In the genomic region with DNA sequence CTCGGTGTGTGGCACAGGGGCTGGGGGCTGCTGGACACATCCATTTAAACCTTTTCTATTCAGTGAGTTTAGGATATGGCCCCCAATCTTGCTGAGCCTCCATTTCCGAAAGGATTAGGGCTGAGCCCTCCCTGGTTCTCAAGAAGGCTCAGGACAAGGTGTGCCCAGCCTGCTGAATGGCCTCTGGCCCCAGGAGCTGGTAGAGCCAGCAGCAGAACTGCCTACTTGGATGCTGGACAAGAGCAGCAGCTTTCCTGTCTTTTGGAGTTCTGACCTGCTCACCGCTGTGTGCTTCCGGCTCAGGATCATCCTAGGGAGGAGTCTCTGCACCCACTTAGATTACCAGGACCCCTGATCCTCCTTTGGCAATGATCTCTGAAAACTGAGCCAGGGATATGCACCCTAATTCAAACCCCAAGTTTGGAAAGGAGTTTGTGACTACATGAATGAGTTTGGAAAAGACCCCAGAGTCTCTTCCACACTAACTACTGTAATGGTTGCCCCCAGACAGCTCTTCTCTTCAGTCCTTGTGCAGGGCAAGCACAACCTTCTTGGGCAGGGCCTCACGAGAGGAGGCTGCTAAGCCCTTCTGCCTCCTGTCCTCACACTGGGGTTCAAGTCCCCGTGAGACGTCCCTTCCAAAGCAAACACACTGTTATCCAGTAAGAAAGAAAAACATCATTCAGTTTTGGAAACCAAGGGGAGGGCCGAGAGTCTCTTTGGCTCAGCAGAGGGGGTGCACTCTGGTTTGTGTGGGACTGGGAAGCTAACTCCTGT, we compare ENCODE assay signal across 10 mouse cellular contexts. TPM values are rescaled to one million over a fixed set of nuclear protein-coding genes. Genes with fewer than 3 reads are reported as not detected.
DNase-seq lines count a peak whose midpoint lies in the region; ATAC-seq lines count a peak whose summit lies in the region.
"Had no signal": no experiment of that assay in that cellular context is flagged by ENCODE, and none has a peak within 500 bp of the region (broad histone marks: within the 10 kb centered on the region; RNA-seq: fewer than 3 reads in every experiment).

No protein-coding gene starts in this region.

- no peak overlapping the region for H3K9ac ChIP-seq in kidney, embryonic 14.5 days (ENCODE audit: low read depth, low read length)

- no peak for DNase-seq in kidney, postnatal 14 days
- no peak for DNase-seq in embryonic facial prominence, embryonic 10.5 days (ENCODE audit: low spot score)
- no peak for DNase-seq in heart, embryonic 10.5 days (ENCODE audit: low spot score)
- peak; percentile 53 for DNase-seq in liver
- no peak for DNase-seq in adrenal gland, adult 8-10 months
- DNase-seq in embryo, embryonic 10 days (ENCODE audit: low spot score), result no peak
- no peak for DNase-seq in cerebellum, postnatal 14 days
- DNase-seq: thymus, adult 18-20 months had no signal

- ATAC-seq in kidney, embryonic 14.5 days (ENCODE audit: low FRiP score, low TSS enrichment), result no peak

- H3K4me3 ChIP-seq in kidney, embryonic 14.5 days (ENCODE audit: low read length), result no peak overlapping the region
- peak overlapping the region; percentile 36 for H3K4me3 ChIP-seq in embryonic facial prominence, embryonic 10.5 days
- peak overlapping the region; percentile 51 for H3K4me3 ChIP-seq in heart, embryonic 10.5 days

- H3K4me2 ChIP-seq in kidney, embryonic 14.5 days (replicated peaks; ENCODE audit: low read depth, low read length), result peak overlapping the region; percentile 21; the same call in 1 of the 2 replicates
- H3K4me2 ChIP-seq: hindbrain, embryonic 14.5 days had no signal

- WGBS in kidney, embryonic 14.5 days, result 56% methylated on average over 8 of the region's 8 CpGs
- 76% methylated on average over 8 of the region's 8 CpGs for WGBS in embryonic facial prominence, embryonic 10.5 days
- WGBS in heart, embryonic 10.5 days, result 63% methylated on average over 8 of the region's 8 CpGs

- H3K9me3 ChIP-seq in kidney, embryonic 14.5 days (ENCODE audit: control insufficient read depth, low read length), result no peaks in the 10 kb centered on the region
- H3K9me3 ChIP-seq in embryonic facial prominence, embryonic 10.5 days, result no peaks in the 10 kb centered on the region
- no peaks in the 10 kb centered on the region for H3K9me3 ChIP-seq in heart, embryonic 10.5 days

- no peaks in the 10 kb centered on the region for H3K27me3 ChIP-seq in kidney, embryonic 14.5 days (ENCODE audit: control insufficient read depth, insufficient read depth, low read length)
- no peaks in the 10 kb centered on the region for H3K27me3 ChIP-seq in embryonic facial prominence, embryonic 10.5 days (replicated peaks; ENCODE audit: low read depth, poor library complexity, severe bottlenecking)
- no peaks in the 10 kb centered on the region for H3K27me3 ChIP-seq in heart, embryonic 10.5 days (ENCODE audit: insufficient read depth, poor library complexity, severe bottlenecking)

- peaks cover 66% of the 10 kb centered on the region for H3K4me1 ChIP-seq in kidney, embryonic 14.5 days (ENCODE audit: control insufficient read depth, insufficient read depth, low read length)
- peaks cover 68% of the 10 kb centered on the region for H3K4me1 ChIP-seq in embryonic facial prominence, embryonic 10.5 days
- H3K4me1 ChIP-seq in heart, embryonic 10.5 days, result peaks cover 79% of the 10 kb centered on the region

- peaks cover 6% of the 10 kb centered on the region; the same call in 1 of the 2 replicates for H3K36me3 ChIP-seq in kidney, embryonic 14.5 days (ENCODE audit: control insufficient read depth, insufficient read depth, low read length)
- peaks cover 32% of the 10 kb centered on the region for H3K36me3 ChIP-seq in embryonic facial prominence, embryonic 10.5 days (replicated peaks)
- H3K36me3 ChIP-seq in heart, embryonic 10.5 days, result peaks cover 17% of the 10 kb centered on the region

- H3K27ac ChIP-seq in kidney, embryonic 14.5 days (ENCODE audit: low read depth, low read length), result no peak overlapping the region; the same call in 1 of the 2 replicates
- H3K27ac ChIP-seq in embryonic facial prominence, embryonic 10.5 days (replicated peaks), result peak overlapping the region; percentile 59
- peak overlapping the region; percentile 92 for H3K27ac ChIP-seq in heart, embryonic 10.5 days
- H3K27ac ChIP-seq: hindbrain, embryonic 14.5 days had no signal

RNA-seq across cellular contexts. Expression of a gene that starts 1.0 kb away (rescaled TPM):
- 2.3 and 2.9 TPM in 2 replicates for polyA plus RNA-seq in kidney, embryonic 14.5 days (2014; fragmentation: Nextera tagmentation; extraction: Ambion mirVana)
- 1.5 and 1.8 TPM in 2 replicates for polyA plus RNA-seq in embryonic facial prominence, embryonic 10.5 days (2016; fragmentation: Nextera tagmentation; extraction: Ambion mirVana)
- 13.7 and 17.9 TPM in 2 replicates for polyA plus RNA-seq in heart, embryonic 10.5 days (2016; fragmentation: Nextera tagmentation; extraction: Ambion mirVana)
- total RNA-seq in adrenal gland, adult 8-10 months (2022), result under 1 TPM; 0.29 to 0.65 (median 0.42) TPM

RNA-seq across cellular contexts. Expression of a gene that starts 11.1 kb away (rescaled TPM):
- 9.4 and 9.6 TPM in 2 replicates for polyA plus RNA-seq in kidney, embryonic 14.5 days (2014; fragmentation: Nextera tagmentation; extraction: Ambion mirVana)
- polyA plus RNA-seq in embryonic facial prominence, embryonic 10.5 days (2016; fragmentation: Nextera tagmentation; extraction: Ambion mirVana), result 1.1 and 1.6 TPM in 2 replicates
- 1.6 and 1.7 TPM in 2 replicates for polyA plus RNA-seq in heart, embryonic 10.5 days (2016; fragmentation: Nextera tagmentation; extraction: Ambion mirVana)
- not detected for total RNA-seq in adrenal gland, adult 8-10 months (2022)
- polyA plus RNA-seq: hindbrain, embryonic 14.5 days had no signal

RNA-seq across cellular contexts. Expression of a gene that starts 32.3 kb away (rescaled TPM):
- 41.4 and 48.1 TPM in 2 replicates for polyA plus RNA-seq in kidney, embryonic 14.5 days (2014; fragmentation: Nextera tagmentation; extraction: Ambion mirVana)
- polyA plus RNA-seq in embryonic facial prominence, embryonic 10.5 days (2016; fragmentation: Nextera tagmentation; extraction: Ambion mirVana), result 48.4 and 50.8 TPM in 2 replicates
- 29.4 and 35.8 TPM in 2 replicates for polyA plus RNA-seq in heart, embryonic 10.5 days (2016; fragmentation: Nextera tagmentation; extraction: Ambion mirVana)
- 10 to 100 TPM; 46.2 to 53.7 (median 48.3) TPM for total RNA-seq in adrenal gland, adult 8-10 months (2022)

RNA-seq across cellular contexts. Expression of a gene that starts 32.5 kb away (rescaled TPM):
- polyA plus RNA-seq in kidney, embryonic 14.5 days (2014; fragmentation: Nextera tagmentation; extraction: Ambion mirVana), result 13.0 and 19.1 TPM in 2 replicates
- 27.9 and 30.7 TPM in 2 replicates for polyA plus RNA-seq in embryonic facial prominence, embryonic 10.5 days (2016; fragmentation: Nextera tagmentation; extraction: Ambion mirVana)
- 20.4 and 22.3 TPM in 2 replicates for polyA plus RNA-seq in heart, embryonic 10.5 days (2016; fragmentation: Nextera tagmentation; extraction: Ambion mirVana)
- total RNA-seq in adrenal gland, adult 8-10 months (2022), result 10 to 100 TPM; 24.7 to 40.4 (median 36.6) TPM

RNA-seq across cellular contexts. Expression of a gene that starts 42.5 kb away (rescaled TPM):
- 2.8 and 5.5 TPM in 2 replicates for polyA plus RNA-seq in kidney, embryonic 14.5 days (2014; fragmentation: Nextera tagmentation; extraction: Ambion mirVana)
- polyA plus RNA-seq in embryonic facial prominence, embryonic 10.5 days (2016; fragmentation: Nextera tagmentation; extraction: Ambion mirVana), result 0.07 and 0.16 TPM in 2 replicates
- polyA plus RNA-seq in heart, embryonic 10.5 days (2016; fragmentation: Nextera tagmentation; extraction: Ambion mirVana), result 0.23 and 0.31 TPM in 2 replicates
- total RNA-seq in adrenal gland, adult 8-10 months (2022), result 1 to 10 TPM in 1 of 4 experiments, under 1 TPM in 2, not detected in 1; 0.09 to 1.1 (median 0.32) TPM
- polyA plus RNA-seq: hindbrain, embryonic 14.5 days had no signal
